Mouse (Mus musculus): ENCODE measurements at regions not wholly inside any gene's neighbourhood (a gene's known extent, or its start where the extent isn't known, plus 50 kb on each side); places are given as distances from the start of the nearest gene placed in this dataset.

DNA sequence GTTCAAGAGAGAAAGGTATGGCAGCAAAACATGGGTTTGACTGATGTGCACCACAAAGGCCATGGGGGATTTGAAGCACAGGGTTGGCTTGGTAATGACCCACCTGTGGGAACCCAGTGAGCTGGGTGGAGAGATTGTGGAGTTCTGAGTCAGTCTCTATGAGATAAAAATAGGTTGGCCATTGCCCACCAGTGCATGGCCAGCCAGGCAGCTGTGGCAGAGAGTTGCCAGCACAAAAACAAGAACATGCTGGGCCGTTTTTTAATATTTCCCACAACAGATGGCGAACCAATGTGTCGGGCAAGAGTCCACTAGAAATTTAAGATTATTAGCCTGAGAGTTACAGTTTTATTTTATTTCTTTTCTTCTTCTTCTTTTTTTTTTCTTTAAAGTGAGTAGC lies 205.6 kb upstream of the Arhgap24 start:
- no peak for TF ChIP-seq POLR2A (IDR thresholded peaks at IDR 0.05; ENCODE audit: extremely low read depth, insufficient read depth, low read length)
- no peak for TF ChIP-seq CTCF (IDR thresholded peaks at IDR 0.05; ENCODE audit: low read depth, low read length)
